Mouse (Mus musculus) G1E (cell line): ENCODE measurements around the gene Tdo2.

Experiments
- CTCF ChIP-seq: IDR thresholded peaks from 2 replicates; pipeline ENCODE4 v1.5.1; 2012; ENCODE audit warnings: low read depth, low read length, inconsistent platforms, mixed read lengths
- GATA1 ChIP-seq: IDR thresholded peaks from 2 replicates; pipeline ENCODE4 v1.6.1; 2012; ENCODE audit warnings: borderline replicate concordance, low read length, inconsistent platforms, mixed read lengths
- GATA2 ChIP-seq: IDR thresholded peaks from 2 replicates; pipeline ENCODE4 v1.6.1; 2012; ENCODE audit warnings: low read depth, low read length, inconsistent platforms, borderline replicate concordance
- POLR2AphosphoS5 ChIP-seq: IDR thresholded peaks from 2 replicates; pipeline ENCODE4 v1.6.1; 2012; ENCODE audit warnings: low read depth, low read length, inconsistent platforms; ENCODE audit not compliant: insufficient replicate concordance
- TAL1 ChIP-seq: conservative IDR thresholded peaks from 2 replicates; pipeline ENCODE4 v1.6.1; 2012; ENCODE audit warnings: low read depth, low read length, inconsistent platforms, mixed read lengths

DNA sequence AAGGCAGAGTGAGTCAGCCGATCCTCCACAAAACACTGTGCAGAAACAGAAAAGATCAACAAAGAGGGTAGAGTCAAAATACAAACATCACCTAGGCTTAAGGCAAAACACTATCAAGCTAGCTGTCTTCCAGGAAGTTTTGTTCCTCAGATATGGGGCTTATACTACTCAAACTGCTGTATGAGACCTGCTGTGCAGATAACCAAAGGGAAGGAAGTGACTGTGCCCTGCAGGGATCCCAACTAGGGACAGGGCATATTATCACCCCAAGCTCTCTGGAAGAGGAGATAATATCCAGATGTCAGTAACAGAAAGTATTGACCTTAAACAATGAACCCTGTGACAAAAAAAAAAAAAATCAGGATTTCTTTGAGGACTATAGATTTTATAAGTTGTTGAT lies 27.0 kb downstream of the Tdo2 start:
- TF ChIP-seq CTCF (no peak), POLR2AphosphoS5 (no peak), GATA1 (no peak), TAL1 (no peak), GATA2 (no peak)
